Mouse (Mus musculus): ENCODE results near the gene Ubxn11. TPM values are rescaled to one million over a fixed set of nuclear protein-coding genes. Genes with fewer than 3 reads are reported as not detected.
A peak's percentile ranks its signal among the peaks of the same experiment; 100 is the strongest.

The Ubxn11 gene
- total and polyA plus RNA-seq, 2 experiments: 0.09 to 0.66 TPM

DNA sequence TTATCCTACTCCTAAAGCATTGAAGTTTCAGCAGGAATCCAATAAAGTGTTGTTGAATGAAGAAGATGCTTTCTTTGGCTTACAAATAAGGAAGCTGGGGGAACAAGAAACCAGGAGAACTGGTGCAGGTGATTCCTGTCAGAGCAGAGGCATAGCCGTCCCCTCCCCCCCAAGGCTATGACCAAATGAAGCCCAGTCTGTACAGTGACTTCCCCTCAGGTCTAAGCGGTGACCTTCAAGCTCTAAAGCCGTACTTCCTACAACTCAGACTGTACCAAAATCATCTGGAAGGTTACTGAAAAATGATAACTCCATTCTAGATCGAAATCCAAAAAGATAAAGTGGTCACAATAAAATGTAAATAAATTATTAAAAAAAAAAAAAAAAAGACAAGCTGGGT is 47.0 kb downstream of the Ubxn11 start:
- Histone ChIP-seq H3K4me3 (ENCODE audit: insufficient read depth, low read depth, low read length) (no peak overlapping the region), H3K79me2 (ENCODE audit: control insufficient read depth, insufficient read depth, low read length) (peaks cover 8% of the 10 kb centered on the region; the same call in 1 of the 2 replicates), H3K9ac (ENCODE audit: low read depth, low read length) (no peak overlapping the region), H3K27ac (replicated peaks; ENCODE audit: insufficient read depth, low read depth, low read length) (no peak overlapping the region), H3K36me3 (ENCODE audit: control insufficient read depth, insufficient read depth, low read length) (peaks cover 65% of the 10 kb centered on the region), H3K4me1 (ENCODE audit: control insufficient read depth, insufficient read depth, low read length) (peaks cover 11% of the 10 kb centered on the region), H3K27me3 (ENCODE audit: control insufficient read depth, insufficient read depth, low read length) (no peaks in the 10 kb centered on the region)
- WGBS: 94% methylated on average over 4 of the region's 4 CpGs
- TF ChIP-seq CTCF (IDR thresholded peaks at IDR 0.05; ENCODE audit: low read depth, low read length) (no peak), POLR2A (IDR thresholded peaks at IDR 0.05; ENCODE audit: extremely low read depth, insufficient read depth, low read length) (no peak)
- DNase-seq (ENCODE audit: extremely low read depth, low read depth, low spot score): no peak

DNA sequence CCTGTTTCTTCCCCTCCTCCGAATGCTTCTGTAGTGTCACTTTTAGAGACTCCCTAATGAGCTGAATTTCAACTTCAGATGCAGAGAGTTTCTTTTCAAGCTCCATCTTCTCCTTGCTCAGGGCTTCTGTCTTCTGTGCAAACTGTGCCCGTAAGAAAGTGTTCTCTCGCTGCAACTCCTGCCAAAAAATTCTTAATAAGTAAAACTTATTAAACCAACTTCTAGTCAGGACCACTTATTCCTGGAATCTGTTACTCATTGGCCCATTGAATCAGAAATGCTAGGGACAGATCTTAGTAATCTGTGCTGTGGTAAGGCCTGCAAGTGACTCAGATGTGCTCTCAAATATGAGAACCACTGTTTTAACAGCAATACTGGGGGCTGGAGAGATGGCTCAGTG is 49.7 kb downstream of the Ubxn11 start:
- H3K36me3 ChIP-seq (ENCODE audit: control insufficient read depth, insufficient read depth, low read length): peaks cover 49% of the 10 kb centered on the region
- H3K79me2 ChIP-seq (ENCODE audit: control insufficient read depth, insufficient read depth, low read length): peaks cover 8% of the 10 kb centered on the region; the same call in 1 of the 2 replicates
- H3K9ac ChIP-seq (ENCODE audit: low read depth, low read length): peak overlapping the region; percentile 72
- DNase-seq (ENCODE audit: extremely low read depth, low read depth, low spot score): peak; percentile 53
- TF ChIP-seq CTCF (IDR thresholded peaks at IDR 0.05; ENCODE audit: low read depth, low read length) (no peak), POLR2A (IDR thresholded peaks at IDR 0.05; ENCODE audit: extremely low read depth, insufficient read depth, low read length) (no peak)
- 34% methylated on average over 3 of the region's 3 CpGs for WGBS
- H3K27me3 ChIP-seq (ENCODE audit: control insufficient read depth, insufficient read depth, low read length): no peaks in the 10 kb centered on the region
- H3K4me1 ChIP-seq (ENCODE audit: control insufficient read depth, insufficient read depth, low read length): peaks cover 19% of the 10 kb centered on the region
- peak overlapping the region; percentile 75 for H3K27ac ChIP-seq (replicated peaks; ENCODE audit: insufficient read depth, low read depth, low read length)
- peak overlapping the region; percentile 45; the same call in 1 of the 2 replicates for H3K4me3 ChIP-seq (ENCODE audit: insufficient read depth, low read depth, low read length)

DNA sequence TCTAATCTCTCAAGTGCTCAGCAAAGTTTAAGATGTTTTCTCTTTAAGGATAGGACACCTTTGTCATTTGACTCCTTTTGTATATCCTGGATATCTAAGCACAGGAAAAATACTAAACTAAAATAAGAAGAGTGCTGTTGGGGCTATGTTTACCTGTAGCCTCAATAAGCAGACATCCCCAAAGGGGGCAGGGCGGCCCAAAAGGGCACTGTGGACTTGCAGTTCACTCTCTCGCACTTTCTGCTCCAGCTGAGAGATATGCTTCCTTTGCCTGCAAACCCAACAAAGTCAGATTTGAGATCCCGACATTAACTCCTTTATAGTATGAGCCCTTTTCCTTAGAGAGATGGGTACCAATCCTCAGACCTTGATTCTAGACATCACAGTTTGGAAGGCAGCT is 51.3 kb downstream of the Ubxn11 start:
- H3K4me1 ChIP-seq (ENCODE audit: control insufficient read depth, insufficient read depth, low read length): peaks cover 20% of the 10 kb centered on the region
- H3K4me3 ChIP-seq (ENCODE audit: insufficient read depth, low read depth, low read length): peak overlapping the region; percentile 63
- TF ChIP-seq POLR2A (IDR thresholded peaks at IDR 0.05; ENCODE audit: extremely low read depth, insufficient read depth, low read length): no peak
- TF ChIP-seq CTCF (IDR thresholded peaks at IDR 0.05; ENCODE audit: low read depth, low read length): no peak
- peaks cover 33% of the 10 kb centered on the region for H3K36me3 ChIP-seq (ENCODE audit: control insufficient read depth, insufficient read depth, low read length)
- DNase-seq (ENCODE audit: extremely low read depth, low read depth, low spot score): peak; percentile 70
- WGBS: 25% methylated on average over 3 of the region's 3 CpGs
- peaks cover 6% of the 10 kb centered on the region; the same call in 1 of the 2 replicates for H3K79me2 ChIP-seq (ENCODE audit: control insufficient read depth, insufficient read depth, low read length)
- peak overlapping the region; percentile 68 for H3K9ac ChIP-seq (ENCODE audit: low read depth, low read length)
- no peaks in the 10 kb centered on the region for H3K27me3 ChIP-seq (ENCODE audit: control insufficient read depth, insufficient read depth, low read length)
- H3K27ac ChIP-seq (replicated peaks; ENCODE audit: insufficient read depth, low read depth, low read length): peak overlapping the region; percentile 91

DNA sequence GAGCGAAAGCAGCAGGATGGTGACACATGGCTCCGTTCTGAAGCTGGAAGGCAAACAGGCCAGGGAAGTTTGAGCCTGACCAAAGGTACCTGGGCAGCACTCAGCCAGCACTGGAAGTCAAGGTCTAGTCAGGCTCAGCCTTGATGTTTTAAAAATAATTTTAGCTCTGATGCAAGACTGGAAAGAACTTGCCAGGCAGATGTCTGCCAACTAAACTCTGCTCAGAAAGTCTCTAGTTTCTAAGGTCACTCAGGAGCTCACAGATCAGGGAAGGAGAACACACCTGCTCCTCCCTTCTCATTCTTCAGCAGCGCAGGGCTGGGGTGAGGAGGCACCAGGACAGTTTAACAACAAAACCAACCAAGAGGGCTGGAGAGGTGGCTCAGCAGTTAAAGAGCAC is 52.0 kb downstream of the Ubxn11 start:
- peaks cover 26% of the 10 kb centered on the region for H3K36me3 ChIP-seq (ENCODE audit: control insufficient read depth, insufficient read depth, low read length)
- peaks cover 10% of the 10 kb centered on the region; the same call in 1 of the 2 replicates for H3K79me2 ChIP-seq (ENCODE audit: control insufficient read depth, insufficient read depth, low read length)
- H3K9ac ChIP-seq (ENCODE audit: low read depth, low read length): peak overlapping the region; percentile 68
- WGBS: 35% methylated on average over 3 of the region's 3 CpGs
- 0 out of 2 replicates have a peak, but pooled peaks have one; percentile 27 for TF ChIP-seq POLR2A (IDR thresholded peaks at IDR 0.05; ENCODE audit: extremely low read depth, insufficient read depth, low read length)
- no peak for TF ChIP-seq CTCF (IDR thresholded peaks at IDR 0.05; ENCODE audit: low read depth, low read length)
- H3K4me1 ChIP-seq (ENCODE audit: control insufficient read depth, insufficient read depth, low read length): peaks cover 25% of the 10 kb centered on the region
- H3K27ac ChIP-seq (replicated peaks; ENCODE audit: insufficient read depth, low read depth, low read length): peak overlapping the region; percentile 91
- DNase-seq (ENCODE audit: extremely low read depth, low read depth, low spot score): peak; percentile 98
- no peaks in the 10 kb centered on the region for H3K27me3 ChIP-seq (ENCODE audit: control insufficient read depth, insufficient read depth, low read length)
- H3K4me3 ChIP-seq (ENCODE audit: insufficient read depth, low read depth, low read length): peak overlapping the region; percentile 63

DNA sequence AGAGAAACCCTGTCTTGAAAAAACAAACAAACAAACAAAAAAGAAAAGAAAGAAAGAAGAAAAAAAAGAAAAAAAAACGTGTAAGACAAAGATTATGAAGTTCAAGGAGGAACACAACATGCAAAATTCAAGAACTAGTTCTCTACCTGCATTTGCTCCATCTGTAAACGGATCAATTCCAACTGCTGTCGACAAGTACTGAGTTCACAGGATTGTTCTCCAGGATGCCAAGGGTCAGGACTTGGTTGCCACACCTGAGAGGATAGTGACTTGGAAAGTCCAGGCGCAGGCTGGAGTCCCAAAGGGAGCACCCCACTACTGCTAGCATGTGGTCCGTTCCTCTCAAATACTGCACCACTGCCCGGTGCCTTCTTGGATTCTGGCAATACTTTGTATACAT is 53.2 kb downstream of the Ubxn11 start:
- Histone ChIP-seq H3K4me3 (ENCODE audit: insufficient read depth, low read depth, low read length) (no peak overlapping the region), H3K36me3 (ENCODE audit: control insufficient read depth, insufficient read depth, low read length) (peaks cover 17% of the 10 kb centered on the region), H3K27ac (replicated peaks; ENCODE audit: insufficient read depth, low read depth, low read length) (peak overlapping the region; percentile 73), H3K27me3 (ENCODE audit: control insufficient read depth, insufficient read depth, low read length) (no peaks in the 10 kb centered on the region), H3K4me1 (ENCODE audit: control insufficient read depth, insufficient read depth, low read length) (peaks cover 25% of the 10 kb centered on the region), H3K79me2 (ENCODE audit: control insufficient read depth, insufficient read depth, low read length) (peaks cover 10% of the 10 kb centered on the region; the same call in 1 of the 2 replicates), H3K9ac (ENCODE audit: low read depth, low read length) (no peak overlapping the region)
- 34% methylated on average over 6 of the region's 6 CpGs for WGBS
- peak; percentile 95 for DNase-seq (ENCODE audit: extremely low read depth, low read depth, low spot score)
- TF ChIP-seq CTCF (IDR thresholded peaks at IDR 0.05; ENCODE audit: low read depth, low read length) (no peak), POLR2A (IDR thresholded peaks at IDR 0.05; ENCODE audit: extremely low read depth, insufficient read depth, low read length) (no peak)

DNA sequence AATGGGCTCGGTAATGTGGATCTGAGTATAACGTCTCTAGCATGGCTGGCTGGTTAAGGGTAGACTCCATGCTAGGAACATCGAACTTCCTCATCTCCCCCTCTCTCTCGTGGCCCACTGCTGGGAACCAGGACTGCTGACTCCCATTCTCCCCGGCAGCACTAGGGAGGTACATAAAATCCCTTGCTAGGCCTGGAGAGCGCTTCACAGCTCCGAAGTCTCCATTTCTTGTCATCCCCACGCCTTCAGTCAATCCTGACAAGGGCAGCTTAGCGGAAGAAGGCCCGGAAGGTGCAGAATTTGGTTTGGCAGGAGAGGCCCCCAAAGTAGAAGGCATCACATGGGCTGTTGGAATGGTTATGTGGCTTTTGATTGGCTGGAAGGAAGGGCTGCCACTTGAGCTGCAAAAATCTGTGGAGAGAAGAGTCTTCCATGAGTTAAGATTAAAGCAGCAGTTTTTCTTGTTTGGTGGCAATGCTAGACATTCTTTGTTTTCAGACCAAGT is 53.6 kb downstream of the Ubxn11 start:
- Histone ChIP-seq H3K27me3 (ENCODE audit: control insufficient read depth, insufficient read depth, low read length) (no peaks in the 10 kb centered on the region), H3K4me1 (ENCODE audit: control insufficient read depth, insufficient read depth, low read length) (peaks cover 25% of the 10 kb centered on the region), H3K9ac (ENCODE audit: low read depth, low read length) (no peak overlapping the region), H3K27ac (replicated peaks; ENCODE audit: insufficient read depth, low read depth, low read length) (peak overlapping the region; percentile 36), H3K79me2 (ENCODE audit: control insufficient read depth, insufficient read depth, low read length) (peaks cover 10% of the 10 kb centered on the region; the same call in 1 of the 2 replicates), H3K4me3 (ENCODE audit: insufficient read depth, low read depth, low read length) (no peak overlapping the region), H3K36me3 (ENCODE audit: control insufficient read depth, insufficient read depth, low read length) (peaks cover 14% of the 10 kb centered on the region)
- WGBS: 87% methylated on average over 10 of the region's 10 CpGs
- no peak for TF ChIP-seq CTCF (IDR thresholded peaks at IDR 0.05; ENCODE audit: low read depth, low read length)
- no peak for TF ChIP-seq POLR2A (IDR thresholded peaks at IDR 0.05; ENCODE audit: extremely low read depth, insufficient read depth, low read length)
- no peak for DNase-seq (ENCODE audit: extremely low read depth, low read depth, low spot score)
